Mouse (Mus musculus) lung, embryonic 15.5 days (tissue): ENCODE results near the gene Negr1. TPM values are rescaled to one million over a fixed set of nuclear protein-coding genes. Genes with fewer than 3 reads are reported as not detected.
A peak's percentile ranks its signal among the peaks of the same experiment; 100 is the strongest.

ENCODE experiments used
- ATAC-seq: fragments of 200-750 bp; cut with Nextera tagmentation; 2 replicates; pipeline ENCODE4 v1.8.0; 2017; ENCODE audit warnings: moderate number of reproducible peaks, borderline replicate concordance; ENCODE audit not compliant: low FRiP score, low TSS enrichment; ENCODE audit errors: extremely low read depth
- H3K27ac ChIP-seq: fragments of 300-500 bp; sonication (generic); 2 replicates; pipeline ENCODE4 v1.5.1; 2015; ENCODE audit warnings: moderate library complexity, mild to moderate bottlenecking, inconsistent platforms
- H3K27me3 ChIP-seq: fragments of 300-500 bp; sonication (generic); 2 replicates; pipeline ENCODE4 v1.6.1; 2015; ENCODE audit warnings: inconsistent platforms
- H3K36me3 ChIP-seq: fragments of 300-500 bp; sonication (generic); 2 replicates; pipeline ENCODE4 v1.6.1; 2015; ENCODE audit warnings: inconsistent platforms
- H3K4me1 ChIP-seq: fragments of 300-500 bp; sonication (generic); 2 replicates; pipeline ENCODE4 v1.6.1; 2015; ENCODE audit warnings: inconsistent platforms
- H3K4me2 ChIP-seq: fragments of 300-500 bp; sonication (generic); 2 replicates; pipeline ENCODE4 v1.6.1; 2015; ENCODE audit warnings: inconsistent platforms, mild to moderate bottlenecking, moderate library complexity
- H3K4me3 ChIP-seq: fragments of 300-500 bp; sonication (generic); 2 replicates; pipeline ENCODE4 v1.5.1; 2015; ENCODE audit warnings: mild to moderate bottlenecking, inconsistent platforms
- H3K9ac ChIP-seq: fragments of 300-500 bp; sonication (generic); 2 replicates; pipeline ENCODE4 v1.6.1; 2015; ENCODE audit warnings: inconsistent platforms
- H3K9me3 ChIP-seq: fragments of 300-500 bp; sonication (generic); 2 replicates; pipeline ENCODE4 v1.6.1; 2016; ENCODE audit warnings: inconsistent platforms
- WGBS: fragments of 180-500 bp; shearing (Covaris S2); methylation state at CpG from one replicate; pipeline ENCODE4 v1.1.7; 2015; 5-methylcytosine and 5-hydroxymethylcytosine counted together
- polyA plus RNA-seq: library from polyadenylated mRNA; unstranded; fragments of >200 nt; fragmentation: Nextera tagmentation; extraction: Ambion mirVana; gene quantifications from 2 replicates; pipeline ENCODE4 v1.2.1, GENCODE M21; 2015

The Negr1 gene
- polyA plus RNA-seq: 7.1 and 7.5 TPM in 2 replicates

DNA sequence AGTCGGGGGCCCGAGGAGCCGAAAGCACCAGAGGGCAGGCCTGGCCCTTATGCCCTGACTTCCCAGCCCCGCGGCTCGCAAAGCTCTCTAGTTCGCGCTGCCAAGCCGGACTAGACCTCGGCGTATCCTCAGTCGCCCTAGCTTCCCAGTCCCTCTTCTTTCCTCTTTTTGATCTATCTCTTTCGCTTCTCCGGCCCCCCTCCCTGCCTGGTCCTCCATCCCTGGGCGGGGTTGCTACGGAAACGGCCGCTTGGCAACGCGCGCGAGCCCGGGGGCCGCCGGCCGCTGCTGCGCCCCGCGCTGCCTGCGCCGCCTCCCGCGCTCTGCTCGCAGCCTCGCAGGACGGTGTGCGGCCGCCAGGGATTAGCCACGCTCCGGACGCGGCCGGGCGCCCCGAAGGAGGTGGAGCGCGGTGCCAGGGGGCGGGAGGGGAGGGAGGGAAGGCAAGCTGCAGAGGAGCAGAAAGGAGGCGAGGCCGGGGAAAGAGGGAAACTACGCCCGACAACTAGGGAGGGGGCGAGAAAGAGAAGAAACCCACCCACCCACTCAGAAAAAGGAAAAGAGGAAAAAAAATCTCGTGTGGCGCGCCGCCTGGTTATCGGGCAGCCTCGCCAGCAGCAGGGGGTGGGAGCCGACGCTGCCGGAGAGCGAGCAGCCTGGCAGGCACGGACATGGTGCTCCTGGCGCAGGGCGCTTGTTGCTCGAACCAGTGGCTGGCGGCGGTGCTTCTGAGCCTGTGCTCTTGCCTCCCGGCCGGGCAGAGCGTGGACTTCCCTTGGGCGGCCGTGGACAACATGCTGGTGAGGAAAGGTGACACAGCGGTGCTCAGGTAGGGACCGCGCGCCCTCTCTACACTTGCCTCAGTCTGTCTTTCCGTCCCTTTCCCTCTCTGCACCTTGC, at the start of gene Negr1:
Negr1 (plus strand) TSS at position 271 of the 900 bp plus-strand sequence.
- peak; percentile 80 for ATAC-seq
- H3K4me1 ChIP-seq: peaks cover 12% of the 10 kb centered on the region
- 0% methylated on average over 71 of the region's 79 CpGs for WGBS
- H3K9me3 ChIP-seq: no peaks in the 10 kb centered on the region
- H3K4me3 ChIP-seq: peak within 1 kb of the TSS; percentile 61
- H3K36me3 ChIP-seq: no peaks in the 10 kb centered on the region
- peak within 1 kb of the TSS; percentile 43 for H3K9ac ChIP-seq
- peak within 1 kb of the TSS; percentile 82 for H3K27ac ChIP-seq
- peak within 1 kb of the TSS; percentile 95 for H3K4me2 ChIP-seq
- peaks cover 41% of the 10 kb centered on the region for H3K27me3 ChIP-seq

- H3K4me1 ChIP-seq: no peaks in the 10 kb centered on the region
- no peaks in the 10 kb centered on the region for H3K9me3 ChIP-seq
- H3K9ac ChIP-seq: no peak overlapping the region
- no peaks in the 10 kb centered on the region for H3K27me3 ChIP-seq
- 75% methylated on average over 8 of the region's 8 CpGs for WGBS
- H3K36me3 ChIP-seq: no peaks in the 10 kb centered on the region
- H3K4me3 ChIP-seq: no peak overlapping the region
- H3K27ac ChIP-seq: no peak overlapping the region
- ATAC-seq: no peak
- H3K4me2 ChIP-seq: no peak overlapping the region
These were observed 35.1 kb upstream of the Negr1 start for GRCm38 (mm10) chr3:156526461-156526933.

DNA sequence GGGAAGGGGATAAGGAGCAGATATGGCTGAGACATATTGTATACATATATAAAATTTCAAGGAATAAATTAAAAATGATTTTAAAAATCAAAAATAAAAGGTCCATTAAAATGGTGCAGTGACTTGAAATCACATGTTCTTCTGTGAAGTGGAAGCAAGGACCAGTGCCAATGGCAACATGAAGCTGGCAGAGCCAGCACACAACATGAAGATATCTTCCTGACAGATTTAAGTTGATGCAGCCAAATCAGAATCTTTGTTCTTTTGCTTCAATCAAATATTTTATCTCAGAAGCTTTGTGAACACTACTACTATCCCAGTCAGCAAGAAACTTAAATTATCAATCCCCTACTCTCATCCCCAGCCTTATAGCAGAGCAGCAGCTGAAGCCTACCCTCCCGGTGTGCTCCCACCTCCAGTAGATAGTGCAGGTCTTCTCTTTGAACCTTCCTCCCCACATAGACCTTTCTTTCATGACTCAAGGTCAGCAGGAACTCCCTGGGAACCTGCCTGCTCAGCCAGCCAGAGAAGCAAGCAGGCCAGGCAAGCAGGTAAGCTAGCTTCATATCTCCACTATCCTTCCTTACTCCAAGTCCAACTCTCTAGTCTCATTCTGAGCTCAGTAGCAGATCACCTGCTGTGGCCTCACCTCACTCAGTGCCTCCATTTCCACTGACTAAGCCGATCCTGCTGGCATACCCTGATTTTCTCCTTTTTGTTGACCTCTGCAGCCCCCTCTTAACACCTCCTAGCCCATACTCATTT, 34.2 kb upstream of the Negr1 start:
- Histone ChIP-seq H3K9me3 (no peaks in the 10 kb centered on the region), H3K4me3 (no peak overlapping the region), H3K9ac (no peak overlapping the region), H3K27me3 (no peaks in the 10 kb centered on the region), H3K4me1 (no peaks in the 10 kb centered on the region), H3K36me3 (no peaks in the 10 kb centered on the region), H3K27ac (no peak overlapping the region), H3K4me2 (no peak overlapping the region)
- no peak for ATAC-seq
- 67% methylated on average over 2 of the region's 2 CpGs for WGBS

- Histone ChIP-seq H3K4me2 (peak overlapping the region; percentile 95), H3K27ac (no peak overlapping the region), H3K27me3 (peaks cover 41% of the 10 kb centered on the region), H3K36me3 (no peaks in the 10 kb centered on the region), H3K9ac (no peak overlapping the region), H3K4me1 (peaks cover 12% of the 10 kb centered on the region), H3K9me3 (no peaks in the 10 kb centered on the region), H3K4me3 (peak overlapping the region; percentile 61)
- WGBS: 22% methylated on average over 8 of the region's 8 CpGs
- no peak for ATAC-seq
These were observed 2.2 kb upstream of the Negr1 start for GRCm38 (mm10) chr3:156559441-156559825.

- H3K27me3 ChIP-seq: peaks cover 41% of the 10 kb centered on the region
- H3K27ac ChIP-seq: no peak overlapping the region
- ATAC-seq: no peak
These were observed 1.6 kb upstream of the Negr1 start for GRCm38 (mm10) chr3:156559826-156560471.

DNA sequence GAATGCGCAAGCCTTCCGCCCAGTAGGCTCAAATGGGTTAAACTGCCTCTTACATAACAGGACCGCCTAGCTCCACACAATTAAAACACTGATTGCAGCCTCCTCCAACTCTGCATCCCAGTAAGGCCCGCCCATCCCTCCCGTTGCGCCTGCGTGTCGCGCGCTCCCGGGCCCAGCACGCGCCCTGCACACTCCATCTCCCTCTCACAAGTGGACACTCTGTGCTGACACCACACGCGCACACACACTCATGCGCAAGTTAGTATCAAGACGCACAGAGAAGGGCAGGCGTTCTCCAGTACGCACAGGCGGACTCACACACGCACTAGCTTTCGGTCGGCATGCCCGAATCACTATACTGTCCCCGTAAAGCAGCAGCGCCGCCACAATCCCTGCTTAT, 828 bp upstream of the Negr1 start:
- H3K4me3 ChIP-seq: peak overlapping the region; percentile 61
- H3K4me2 ChIP-seq: peak overlapping the region; percentile 95
- H3K36me3 ChIP-seq: no peaks in the 10 kb centered on the region
- H3K9me3 ChIP-seq: no peaks in the 10 kb centered on the region
- WGBS: 0% methylated on average over 27 of the region's 27 CpGs
- H3K27me3 ChIP-seq: peaks cover 41% of the 10 kb centered on the region
- H3K4me1 ChIP-seq: peaks cover 12% of the 10 kb centered on the region
- H3K27ac ChIP-seq: peak overlapping the region; percentile 79
- peak; percentile 89 for ATAC-seq
- H3K9ac ChIP-seq: 0 out of 2 replicates have a peak overlapping the region, but pooled peaks have one; percentile 29

More at GRCm38 (mm10) chr3:156559826-156560471, 1.6 kb upstream of the Negr1 start:
- H3K4me3 ChIP-seq: peak overlapping the region; percentile 61
- peak overlapping the region; percentile 95 for H3K4me2 ChIP-seq
- 9% methylated on average over 19 of the region's 19 CpGs for WGBS
- peaks cover 12% of the 10 kb centered on the region for H3K4me1 ChIP-seq
- no peaks in the 10 kb centered on the region for H3K36me3 ChIP-seq
- no peak overlapping the region for H3K9ac ChIP-seq
- H3K9me3 ChIP-seq: no peaks in the 10 kb centered on the region

DNA sequence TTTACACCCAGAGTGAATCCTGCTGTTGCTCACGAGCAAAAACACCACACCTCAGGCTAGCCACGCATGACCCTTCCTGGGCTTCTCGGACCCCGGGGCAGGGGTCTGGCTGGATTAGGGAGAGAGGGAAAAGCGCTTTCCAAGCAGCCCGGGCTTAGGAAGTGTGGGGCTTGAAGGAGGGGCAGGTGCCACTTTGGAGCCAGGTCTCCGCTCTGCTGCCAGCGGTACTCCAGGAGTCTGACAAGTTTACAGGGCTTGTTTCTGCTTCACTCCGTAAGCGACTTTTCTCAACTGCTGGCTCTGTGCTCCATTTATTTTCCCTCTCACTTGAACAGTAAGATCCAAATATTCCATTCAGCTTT, 811 bp downstream of the Negr1 start:
- Histone ChIP-seq H3K4me2 (peak overlapping the region; percentile 95), H3K27me3 (peaks cover 41% of the 10 kb centered on the region), H3K27ac (no peak overlapping the region), H3K36me3 (no peaks in the 10 kb centered on the region), H3K9ac (peak overlapping the region; percentile 43), H3K4me3 (peak overlapping the region; percentile 61), H3K9me3 (no peaks in the 10 kb centered on the region), H3K4me1 (peaks cover 12% of the 10 kb centered on the region)
- no peak for ATAC-seq
- WGBS: 0% methylated on average over 10 of the region's 10 CpGs

DNA sequence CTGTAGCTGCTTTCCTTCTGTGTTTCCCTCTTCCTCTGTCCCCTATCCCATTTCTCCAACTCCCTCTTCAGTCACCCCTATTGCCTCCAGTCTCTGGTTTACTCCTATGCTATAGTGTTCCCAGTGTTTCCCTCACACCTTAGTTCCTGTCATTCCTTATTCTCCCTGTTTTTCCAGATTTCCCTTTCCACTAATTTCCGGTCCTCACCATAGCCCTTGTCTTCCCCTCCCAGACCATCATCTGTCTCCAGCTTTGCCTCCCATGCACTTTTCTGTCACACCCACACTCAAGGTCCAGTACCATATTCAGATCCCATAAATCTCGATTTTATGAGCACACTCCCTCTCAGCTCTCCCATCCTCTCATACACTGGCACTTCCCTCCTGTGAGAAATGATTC, 1.2 kb downstream of the Negr1 start:
- Histone ChIP-seq H3K9ac (no peak overlapping the region), H3K36me3 (no peaks in the 10 kb centered on the region), H3K4me3 (peak overlapping the region; percentile 61), H3K4me2 (peak overlapping the region; percentile 95), H3K27ac (no peak overlapping the region), H3K4me1 (peaks cover 12% of the 10 kb centered on the region), H3K9me3 (no peaks in the 10 kb centered on the region), H3K27me3 (peaks cover 41% of the 10 kb centered on the region)
- 12% methylated on average over 2 of the region's 2 CpGs for WGBS
- no peak for ATAC-seq

DNA sequence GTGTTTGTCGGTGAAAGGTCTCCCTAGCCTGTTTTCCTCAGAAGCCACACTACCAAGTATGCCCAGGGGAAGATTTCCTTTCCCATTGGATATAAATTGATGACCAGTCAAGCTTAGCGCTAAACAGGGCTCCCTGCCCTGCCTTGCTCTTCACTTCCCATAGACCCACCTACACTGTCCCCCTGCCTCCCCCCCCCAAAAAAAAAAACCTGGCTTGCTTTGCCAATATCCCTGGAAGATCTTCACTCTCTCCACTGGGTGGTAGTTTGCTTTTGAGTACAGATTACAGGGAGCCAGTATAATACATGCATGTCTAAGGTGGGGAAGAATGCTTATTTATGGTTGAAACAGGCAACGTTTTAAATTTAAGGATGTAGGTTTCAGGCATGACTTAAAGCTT, 1.8 kb downstream of the Negr1 start:
- H3K4me1 ChIP-seq: peaks cover 12% of the 10 kb centered on the region
- H3K27me3 ChIP-seq: peaks cover 41% of the 10 kb centered on the region
- 14% methylated on average over 3 of the region's 3 CpGs for WGBS
- no peak overlapping the region for H3K27ac ChIP-seq
- H3K9ac ChIP-seq: no peak overlapping the region
- peak overlapping the region; percentile 95 for H3K4me2 ChIP-seq
- no peaks in the 10 kb centered on the region for H3K36me3 ChIP-seq
- ATAC-seq: no peak
- H3K9me3 ChIP-seq: no peaks in the 10 kb centered on the region
- peak overlapping the region; percentile 61 for H3K4me3 ChIP-seq

GRCm38 (mm10) chr3:156573465-156573864, 11.9 kb downstream of the Negr1 start:
- Histone ChIP-seq H3K27me3 (no peaks in the 10 kb centered on the region), H3K36me3 (no peaks in the 10 kb centered on the region), H3K4me2 (no peak overlapping the region), H3K27ac (no peak overlapping the region), H3K9me3 (no peaks in the 10 kb centered on the region), H3K4me3 (no peak overlapping the region), H3K9ac (no peak overlapping the region), H3K4me1 (no peaks in the 10 kb centered on the region)
- ATAC-seq: no peak
- WGBS: 14% methylated on average over 2 of the region's 2 CpGs

GRCm38 (mm10) chr3:156576292-156576691, 14.7 kb downstream of the Negr1 start:
- no peak overlapping the region for H3K27ac ChIP-seq
- no peaks in the 10 kb centered on the region for H3K4me1 ChIP-seq
- no peak for ATAC-seq
- no peaks in the 10 kb centered on the region for H3K9me3 ChIP-seq
- no peak overlapping the region for H3K4me2 ChIP-seq
- H3K9ac ChIP-seq: no peak overlapping the region
- H3K4me3 ChIP-seq: no peak overlapping the region
- 84% methylated on average over 1 of the region's 1 CpGs for WGBS
- no peaks in the 10 kb centered on the region for H3K36me3 ChIP-seq
- H3K27me3 ChIP-seq: no peaks in the 10 kb centered on the region
